Mouse (Mus musculus) embryonic facial prominence, embryonic 11.5 days (tissue): ENCODE data around the gene Coasy. TPM values are rescaled to one million over a fixed set of nuclear protein-coding genes. Genes with fewer than 3 reads are reported as not detected.

ENCODE experiments used
- ATAC-seq: fragments of 200-750 bp; cut with Nextera tagmentation; replicated peaks from 2 replicates; pipeline ENCODE4 v1.8.0; 2017; ENCODE audit warnings: low read depth; ENCODE audit not compliant: insufficient number of reproducible peaks, low FRiP score, low TSS enrichment
- DNase-seq: peaks from one replicate; pipeline ENCODE4 v3.0.0-alpha.2; 2015; ENCODE audit warnings: low spot score
- H3K27ac ChIP-seq: fragments of 300-500 bp; sonication (generic); replicated peaks from 2 replicates; pipeline ENCODE4 v1.5.1; 2014; ENCODE audit warnings: mild to moderate bottlenecking, low read depth, low read length, control low read depth
- H3K27me3 ChIP-seq: fragments of 300-500 bp; sonication (generic); 2 replicates; pipeline ENCODE4 v1.6.1; 2014; ENCODE audit warnings: mild to moderate bottlenecking, low read length, moderate library complexity, mixed read lengths; ENCODE audit not compliant: control insufficient read depth, insufficient read depth
- H3K36me3 ChIP-seq: fragments of 300-500 bp; sonication (generic); replicated peaks from 2 replicates; pipeline ENCODE4 v1.6.1; 2014; ENCODE audit warnings: low read depth, mild to moderate bottlenecking, low read length, moderate library complexity, mixed read lengths; ENCODE audit not compliant: control insufficient read depth, insufficient read depth
- H3K4me1 ChIP-seq: fragments of 300-500 bp; sonication (generic); 2 replicates; pipeline ENCODE4 v1.6.1; 2014; ENCODE audit warnings: low read length, mixed read lengths; ENCODE audit not compliant: control insufficient read depth, insufficient read depth
- H3K4me2 ChIP-seq: fragments of 300-500 bp; sonication (generic); 2 replicates; pipeline ENCODE4 v1.6.1; 2014; ENCODE audit warnings: low read depth, mild to moderate bottlenecking, control low read depth, low read length, moderate library complexity
- H3K4me3 ChIP-seq: fragments of 300-500 bp; sonication (generic); 2 replicates; pipeline ENCODE4 v1.5.1; 2014; ENCODE audit warnings: low read depth, low read length, control low read depth
- H3K9ac ChIP-seq: fragments of 300-500 bp; sonication (generic); replicated peaks from 2 replicates; pipeline ENCODE4 v1.6.1; 2014; ENCODE audit warnings: mild to moderate bottlenecking, control low read depth, low read length
- H3K9me3 ChIP-seq: fragments of 300-500 bp; sonication (generic); replicated peaks from 2 replicates; pipeline ENCODE4 v1.6.1; 2016; ENCODE audit warnings: mild to moderate bottlenecking, low read length, inconsistent platforms, mixed read lengths; ENCODE audit not compliant: control insufficient read depth
- WGBS: fragments of 180-500 bp; shearing (Covaris S2); extraction: QIAGEN DNeasy Blood & Tissue Kit; methylation state at CpG from one replicate; pipeline ENCODE4 v1.1.7; 2014; 5-methylcytosine and 5-hydroxymethylcytosine counted together
- polyA plus RNA-seq: library from polyadenylated mRNA; unstranded; fragments of >200 nt; fragmentation: Nextera tagmentation; extraction: Ambion mirVana; gene quantifications from 2 replicates; pipeline ENCODE4 v1.2.1, GENCODE M21; 2014

The Coasy gene
- polyA plus RNA-seq: 44.9 and 58.1 TPM in 2 replicates

- H3K4me3 ChIP-seq: peak within 1 kb of the TSS; percentile 72
- peak within 1 kb of the TSS; percentile 90 for H3K9ac ChIP-seq
- peaks cover 3% of the 10 kb centered on the region for H3K4me1 ChIP-seq
- H3K27me3 ChIP-seq: peaks cover 33% of the 10 kb centered on the region
- H3K9me3 ChIP-seq: no peaks in the 10 kb centered on the region
- H3K27ac ChIP-seq: peak within 1 kb of the TSS; percentile 79
- H3K36me3 ChIP-seq: no peaks in the 10 kb centered on the region
- peak within 1 kb of the TSS; percentile 95 for H3K4me2 ChIP-seq
- under 1% methylated on average over 40 of the region's 51 CpGs for WGBS
- peak; percentile 92 for DNase-seq
- ATAC-seq: peak; percentile 85
Measured at GRCm38 (mm10) chr11:101082208-101083082, at the start of gene Coasy. Coasy (plus strand) TSS chr11:101082565.

- Histone ChIP-seq H3K4me3 (no peak overlapping the region), H3K4me2 (no peak overlapping the region), H3K27me3 (no peaks in the 10 kb centered on the region), H3K9ac (no peak overlapping the region), H3K36me3 (no peaks in the 10 kb centered on the region; the same call in 1 of the 2 replicates), H3K27ac (no peak overlapping the region), H3K9me3 (no peaks in the 10 kb centered on the region), H3K4me1 (no peaks in the 10 kb centered on the region)
- ATAC-seq: no peak
- 94% methylated on average over 17 of the region's 17 CpGs for WGBS
- DNase-seq: no peak
Measured at GRCm38 (mm10) chr11:101033856-101034500, 48.4 kb upstream of the Coasy start.

GRCm38 (mm10) chr11:101034614-101035327 is 47.6 kb upstream of the Coasy start:
- Histone ChIP-seq H3K36me3 (no peaks in the 10 kb centered on the region; the same call in 1 of the 2 replicates), H3K4me1 (no peaks in the 10 kb centered on the region)
- WGBS: 97% methylated on average over 8 of the region's 8 CpGs

GRCm38 (mm10) chr11:101035328-101035695 is 47.1 kb upstream of the Coasy start:
- no peaks in the 10 kb centered on the region; the same call in 1 of the 2 replicates for H3K36me3 ChIP-seq

More at GRCm38 (mm10) chr11:101034614-101035327, 47.6 kb upstream of the Coasy start:
- DNase-seq (no peak), ATAC-seq (no peak)
- no peak overlapping the region for H3K4me3 ChIP-seq
- H3K27ac ChIP-seq: no peak overlapping the region
- no peaks in the 10 kb centered on the region for H3K27me3 ChIP-seq
- no peak overlapping the region for H3K4me2 ChIP-seq
- no peak overlapping the region for H3K9ac ChIP-seq
- no peaks in the 10 kb centered on the region for H3K9me3 ChIP-seq

GRCm38 (mm10) chr11:101037795-101038194 is 44.6 kb upstream of the Coasy start:
- DNase-seq (no peak), ATAC-seq (no peak)
- Histone ChIP-seq H3K9ac (no peak overlapping the region), H3K4me1 (no peaks in the 10 kb centered on the region), H3K9me3 (no peaks in the 10 kb centered on the region), H3K27me3 (no peaks in the 10 kb centered on the region), H3K4me3 (no peak overlapping the region), H3K4me2 (no peak overlapping the region), H3K27ac (no peak overlapping the region), H3K36me3 (no peaks in the 10 kb centered on the region; the same call in 1 of the 2 replicates)
- WGBS: 85% methylated on average over 10 of the region's 10 CpGs

More at GRCm38 (mm10) chr11:101035328-101035695, 47.1 kb upstream of the Coasy start:
- H3K4me2 ChIP-seq: no peak overlapping the region
- H3K9me3 ChIP-seq: no peaks in the 10 kb centered on the region
- DNase-seq (no peak), ATAC-seq (no peak)
- no peaks in the 10 kb centered on the region for H3K4me1 ChIP-seq
- H3K9ac ChIP-seq: no peak overlapping the region
- H3K4me3 ChIP-seq: no peak overlapping the region
- H3K27ac ChIP-seq: no peak overlapping the region
- 92% methylated on average over 4 of the region's 4 CpGs for WGBS
- H3K27me3 ChIP-seq: no peaks in the 10 kb centered on the region

- H3K9me3 ChIP-seq: no peaks in the 10 kb centered on the region
Measured at GRCm38 (mm10) chr11:101045826-101046225, 36.5 kb upstream of the Coasy start.

GRCm38 (mm10) chr11:101046440-101046839 is 35.9 kb upstream of the Coasy start:
- ATAC-seq: no peak
- Histone ChIP-seq H3K9me3 (no peaks in the 10 kb centered on the region), H3K36me3 (peaks cover 9% of the 10 kb centered on the region; the same call in 1 of the 2 replicates), H3K4me3 (no peak overlapping the region), H3K27ac (no peak overlapping the region), H3K9ac (no peak overlapping the region), H3K4me1 (no peaks in the 10 kb centered on the region), H3K27me3 (no peaks in the 10 kb centered on the region), H3K4me2 (no peak overlapping the region)
- no peak for DNase-seq
- 66% methylated on average over 9 of the region's 9 CpGs for WGBS

More at GRCm38 (mm10) chr11:101045826-101046225, 36.5 kb upstream of the Coasy start:
- no peak for ATAC-seq
- no peak for DNase-seq
- H3K9ac ChIP-seq: no peak overlapping the region
- H3K36me3 ChIP-seq: peaks cover 9% of the 10 kb centered on the region; the same call in 1 of the 2 replicates
- 87% methylated on average over 4 of the region's 4 CpGs for WGBS
- no peaks in the 10 kb centered on the region for H3K27me3 ChIP-seq
- no peak overlapping the region for H3K27ac ChIP-seq
- H3K4me3 ChIP-seq: no peak overlapping the region
- no peaks in the 10 kb centered on the region for H3K4me1 ChIP-seq
- no peak overlapping the region for H3K4me2 ChIP-seq
